Mouse (Mus musculus) testis, adult 10 weeks (tissue): Measurements from ENCODE around the gene Cyp2d26. TPM values are rescaled to one million over a fixed set of nuclear protein-coding genes. Genes with fewer than 3 reads are reported as not detected.

ENCODE experiments used
- polyA plus RNA-seq: library from polyadenylated mRNA; stranded (reverse); fragments of 350-450 nt; fragmentation: Illumina TruSeq; extraction: RNeasy Lipid Tissue Mini Kit (QIAGEN cat#74804); gene quantifications from one replicate; pipeline ENCODE4 v1.2.3, GENCODE M21; 2014; ENCODE audit warnings: low read depth, low replicate concordance

Cyp2d26 gene
- polyA plus RNA-seq, result 10.0 TPM

GRCm38 (mm10) chr15:82794277-82794676 is at the start of gene Cyp2d26:
Cyp2d26 (minus strand) TSS chr15:82794294.

GRCm38 (mm10) chr15:82763631-82764420 is 30.3 kb downstream of the Cyp2d26 start, which contains the start of gene Cyp2d40:
Cyp2d40 (minus strand) TSS chr15:82764183.

Other genes with a start within 250 kb of the Cyp2d26 start
- not detected for gene Cyp2d12, start 239.2 kb downstream of the Cyp2d26 start, polyA plus RNA-seq
- gene Cyp2d34, start 173.3 kb downstream of the Cyp2d26 start, polyA plus RNA-seq, result not detected
- not detected for gene Cyp2d40, start 30.1 kb downstream of the Cyp2d26 start, polyA plus RNA-seq
- 25.9 TPM for gene Tcf20, start 193.6 kb upstream of the Cyp2d26 start, polyA plus RNA-seq
- 0.63 TPM for gene Nfam1, start 239.0 kb upstream of the Cyp2d26 start, polyA plus RNA-seq